Mouse (Mus musculus) heart, embryonic 11.5 days (tissue): ENCODE measurements around the gene Sdhb. TPM values are rescaled to one million over a fixed set of nuclear protein-coding genes. Genes with fewer than 3 reads are reported as not detected.

ENCODE experiments used
- ATAC-seq: fragments of 200-750 bp; cut with Nextera tagmentation; replicated peaks from 2 replicates; pipeline ENCODE4 v1.8.0; 2017; ENCODE audit warnings: moderate library complexity; ENCODE audit not compliant: insufficient number of reproducible peaks, low FRiP score, low TSS enrichment
- H3K27ac ChIP-seq: fragments of 300-500 bp; sonication (generic); 2 replicates; pipeline ENCODE4 v1.5.1; 2014; ENCODE audit warnings: mild to moderate bottlenecking, low read depth, low read length
- H3K27me3 ChIP-seq: fragments of 300-500 bp; sonication (generic); 2 replicates; pipeline ENCODE4 v1.6.1; 2014; ENCODE audit warnings: mild to moderate bottlenecking, low read length, mixed read lengths; ENCODE audit not compliant: control insufficient read depth, insufficient read depth
- H3K36me3 ChIP-seq: fragments of 300-500 bp; sonication (generic); 2 replicates; pipeline ENCODE4 v1.6.1; 2014; ENCODE audit warnings: mild to moderate bottlenecking, low read length, moderate library complexity, mixed read lengths; ENCODE audit not compliant: control insufficient read depth, insufficient read depth
- H3K4me1 ChIP-seq: fragments of 300-500 bp; sonication (generic); 2 replicates; pipeline ENCODE4 v1.6.1; 2014; ENCODE audit warnings: low read length; ENCODE audit not compliant: control insufficient read depth, insufficient read depth
- H3K4me2 ChIP-seq: fragments of 300-500 bp; sonication (generic); 2 replicates; pipeline ENCODE4 v1.6.1; 2014; ENCODE audit warnings: mild to moderate bottlenecking, moderate library complexity
- H3K4me3 ChIP-seq: fragments of 300-500 bp; sonication (generic); 2 replicates; pipeline ENCODE4 v1.5.1; 2014; ENCODE audit warnings: low read depth, low read length
- H3K9ac ChIP-seq: fragments of 300-500 bp; sonication (generic); 2 replicates; pipeline ENCODE4 v1.6.1; 2014; ENCODE audit warnings: mild to moderate bottlenecking, low read depth, low read length, moderate library complexity
- H3K9me3 ChIP-seq: fragments of 300-500 bp; sonication (generic); replicated peaks from 2 replicates; pipeline ENCODE4 v1.6.1; 2016; ENCODE audit warnings: low read length; ENCODE audit not compliant: control insufficient read depth
- WGBS: fragments of 180-500 bp; shearing (Covaris S2); extraction: QIAGEN DNeasy Blood & Tissue Kit; methylation state at CpG from one replicate; pipeline ENCODE4 v1.1.7; 2014; ENCODE audit not compliant: insufficient replicate concordance; 5-methylcytosine and 5-hydroxymethylcytosine counted together
- polyA plus RNA-seq: library from polyadenylated mRNA; unstranded; fragments of >200 nt; fragmentation: Nextera tagmentation; extraction: Ambion mirVana; gene quantifications from 2 replicates; pipeline ENCODE4 v1.2.1, GENCODE M21; 2014

Gene Sdhb
- polyA plus RNA-seq, 1 experiment from 2014 or later, result 778 TPM

- Histone ChIP-seq H3K4me2 (no peak overlapping the region), H3K9me3 (no peaks in the 10 kb centered on the region), H3K27ac (no peak overlapping the region), H3K9ac (no peak overlapping the region), H3K36me3 (no peaks in the 10 kb centered on the region), H3K4me1 (0 out of 2 replicates have a peak, but pooled peaks cover 2% of the 10 kb centered on the region), H3K27me3 (0 out of 2 replicates have a peak, but pooled peaks cover 2% of the 10 kb centered on the region), H3K4me3 (no peak overlapping the region)
- no peak for ATAC-seq
- 69% methylated on average over 3 of the region's 3 CpGs for WGBS
These were observed 10.4 kb upstream of the Sdhb start for GRCm38 (mm10) chr4:140950574-140950973.

GRCm38 (mm10) chr4:140951861-140952641 is 9.0 kb upstream of the Sdhb start:
- H3K27ac ChIP-seq, result no peak overlapping the region

GRCm38 (mm10) chr4:140957131-140957702 is 3.8 kb upstream of the Sdhb start:
- WGBS, result 14% methylated on average over 17 of the region's 17 CpGs
- Histone ChIP-seq H3K4me2 (peak overlapping the region; percentile 77), H3K9ac (peak overlapping the region; percentile 62), H3K9me3 (no peaks in the 10 kb centered on the region), H3K4me1 (peaks cover 9% of the 10 kb centered on the region; the same call in 1 of the 2 replicates), H3K27ac (peak overlapping the region; percentile 50; the same call in 1 of the 2 replicates), H3K36me3 (no peaks in the 10 kb centered on the region), H3K27me3 (no peaks in the 10 kb centered on the region), H3K4me3 (peak overlapping the region; percentile 42)
- ATAC-seq, result no peak

More at GRCm38 (mm10) chr4:140951861-140952641, 9.0 kb upstream of the Sdhb start:
- Histone ChIP-seq H3K9me3 (no peaks in the 10 kb centered on the region), H3K4me3 (no peak overlapping the region), H3K9ac (no peak overlapping the region), H3K27me3 (no peaks in the 10 kb centered on the region), H3K4me2 (no peak overlapping the region), H3K4me1 (0 out of 2 replicates have a peak, but pooled peaks cover 2% of the 10 kb centered on the region), H3K36me3 (no peaks in the 10 kb centered on the region)
- ATAC-seq, result no peak
- WGBS, result 85% methylated on average over 18 of the region's 18 CpGs

GRCm38 (mm10) chr4:140957725-140958124 is 3.3 kb upstream of the Sdhb start:
- Histone ChIP-seq H3K27ac (peak overlapping the region; percentile 50; the same call in 1 of the 2 replicates), H3K27me3 (no peaks in the 10 kb centered on the region), H3K36me3 (no peaks in the 10 kb centered on the region), H3K4me3 (peak overlapping the region; percentile 42), H3K9me3 (no peaks in the 10 kb centered on the region), H3K9ac (peak overlapping the region; percentile 62), H3K4me1 (peaks cover 14% of the 10 kb centered on the region), H3K4me2 (peak overlapping the region; percentile 77)
- WGBS, result 2% methylated on average over 13 of the region's 13 CpGs
- no peak for ATAC-seq

GRCm38 (mm10) chr4:140958319-140958718 is 2.7 kb upstream of the Sdhb start:
- Histone ChIP-seq H3K9ac (no peak overlapping the region), H3K9me3 (no peaks in the 10 kb centered on the region), H3K36me3 (no peaks in the 10 kb centered on the region), H3K27ac (no peak overlapping the region), H3K27me3 (no peaks in the 10 kb centered on the region), H3K4me3 (no peak overlapping the region), H3K4me1 (peaks cover 14% of the 10 kb centered on the region), H3K4me2 (peak overlapping the region; percentile 77; the same call in 1 of the 2 replicates)
- ATAC-seq, result no peak
- 51% methylated on average over 6 of the region's 6 CpGs for WGBS

GRCm38 (mm10) chr4:140959128-140959679 is 1.8 kb upstream of the Sdhb start:
- Histone ChIP-seq H3K27ac (no peak overlapping the region), H3K9ac (no peak overlapping the region), H3K4me3 (no peak overlapping the region), H3K4me2 (no peak overlapping the region), H3K27me3 (no peaks in the 10 kb centered on the region), H3K36me3 (no peaks in the 10 kb centered on the region), H3K4me1 (peaks cover 19% of the 10 kb centered on the region), H3K9me3 (no peaks in the 10 kb centered on the region)
- WGBS, result 82% methylated on average over 7 of the region's 7 CpGs
- ATAC-seq, result no peak

- WGBS, result 81% methylated on average over 10 of the region's 10 CpGs
- H3K4me1 ChIP-seq, result peaks cover 25% of the 10 kb centered on the region
- no peak for ATAC-seq
- H3K27me3 ChIP-seq, result no peaks in the 10 kb centered on the region
- H3K4me2 ChIP-seq, result no peak overlapping the region
- H3K9ac ChIP-seq, result no peak overlapping the region
- no peak overlapping the region for H3K27ac ChIP-seq
- H3K9me3 ChIP-seq, result no peaks in the 10 kb centered on the region
- no peaks in the 10 kb centered on the region for H3K36me3 ChIP-seq
- H3K4me3 ChIP-seq, result no peak overlapping the region
These were observed 1.1 kb upstream of the Sdhb start for GRCm38 (mm10) chr4:140959715-140960479.
